Mouse (Mus musculus) cortical plate, adult 2 months (tissue): ENCODE measurements around the gene Frmd4b. TPM values are rescaled to one million over a fixed set of nuclear protein-coding genes. Genes with fewer than 3 reads are reported as not detected.

Source experiments
- H3K27ac ChIP-seq: fragments of 200-500 bp; 2 replicates; pipeline ENCODE4 v1.5.1; 2012; ENCODE audit warnings: low read length, control low read depth, inconsistent platforms; ENCODE audit not compliant: insufficient read depth
- H3K4me1 ChIP-seq: fragments of 200-500 bp; 2 replicates; pipeline ENCODE4 v1.6.1; 2011; ENCODE audit warnings: low read length; ENCODE audit not compliant: control insufficient read depth, insufficient read depth
- H3K4me3 ChIP-seq: fragments of 200-500 bp; 2 replicates; pipeline ENCODE4 v1.5.1; 2011; ENCODE audit warnings: mild to moderate bottlenecking, low read length, control low read depth; ENCODE audit not compliant: insufficient read depth
- CTCF ChIP-seq: fragments of 200-500 bp; IDR thresholded peaks from 2 replicates; pipeline ENCODE4 v1.5.1; 2011; ENCODE audit warnings: mild to moderate bottlenecking, control low read depth, low read length; ENCODE audit not compliant: insufficient read depth; ENCODE audit errors: extremely low read depth
- POLR2A ChIP-seq: fragments of 200-500 bp; IDR thresholded peaks from 2 replicates; pipeline ENCODE4 v1.6.1; 2011; ENCODE audit warnings: mild to moderate bottlenecking, low read length, control low read depth; ENCODE audit not compliant: insufficient read depth; ENCODE audit errors: extremely low read depth
- polyA plus RNA-seq: library from polyadenylated mRNA; depleted of rRNA; stranded (reverse); fragments of >200 nt; gene quantifications from 2 replicates; pipeline ENCODE4 v1.2.3, GENCODE M21; 2012

Frmd4b gene
- polyA plus RNA-seq, 1 experiment = 17.1 TPM

DNA sequence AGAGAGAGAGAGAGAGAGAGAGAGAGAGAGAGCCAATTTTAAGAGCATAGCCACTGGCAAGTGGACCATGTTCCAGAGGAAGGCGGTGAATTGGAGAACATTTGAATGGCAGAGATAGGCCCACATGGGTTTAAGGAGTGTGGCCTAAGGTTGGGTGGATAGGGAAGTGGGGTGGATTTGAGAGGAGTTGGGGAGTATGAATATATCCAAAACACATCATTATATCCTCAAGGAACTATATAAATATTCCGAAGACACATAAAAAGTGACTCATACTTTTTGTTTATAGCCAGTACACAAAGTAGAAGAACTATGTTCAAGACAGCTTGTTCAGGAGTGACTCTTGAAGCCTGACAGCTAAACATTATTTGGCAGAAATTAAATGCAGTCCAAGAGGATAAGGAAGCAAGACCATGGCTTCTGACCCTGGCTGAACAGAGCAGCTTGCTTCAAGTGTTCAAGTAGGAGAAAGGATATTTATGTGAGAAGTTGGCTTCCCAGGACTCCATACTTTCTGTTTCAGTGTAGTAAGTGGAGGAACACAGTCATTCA is 36.8 kb downstream of the Frmd4b start:
- H3K4me3 ChIP-seq = no peak overlapping the region
- 0 out of 2 replicates have a peak, but pooled peaks cover 2% of the 10 kb centered on the region for H3K4me1 ChIP-seq
- no peak for TF ChIP-seq POLR2A
- TF ChIP-seq CTCF = no peak
- no peak overlapping the region for H3K27ac ChIP-seq

DNA sequence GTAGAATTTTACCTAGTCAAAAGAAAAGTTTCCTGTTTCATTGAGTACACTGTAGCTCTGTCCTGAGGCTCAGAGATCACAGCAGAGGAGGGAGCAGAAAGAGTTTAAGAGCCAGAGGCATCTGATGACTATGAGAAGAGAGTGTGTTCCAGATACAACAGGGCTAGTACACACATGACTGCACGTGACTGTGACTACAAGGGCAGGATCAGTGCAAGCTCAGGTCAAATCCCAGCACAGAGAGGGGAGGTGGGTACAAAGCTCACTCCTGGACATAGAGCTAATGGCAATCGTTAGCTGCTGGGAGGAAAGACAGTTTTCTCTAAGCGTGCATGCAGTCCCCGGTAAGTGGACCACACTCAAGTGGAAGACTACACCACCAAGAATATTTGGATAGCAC is 37.6 kb downstream of the Frmd4b start:
- no peak overlapping the region for H3K4me3 ChIP-seq
- TF ChIP-seq POLR2A = no peak
- TF ChIP-seq CTCF = no peak
- 0 out of 2 replicates have a peak, but pooled peaks cover 2% of the 10 kb centered on the region for H3K4me1 ChIP-seq
- no peak overlapping the region for H3K27ac ChIP-seq

DNA sequence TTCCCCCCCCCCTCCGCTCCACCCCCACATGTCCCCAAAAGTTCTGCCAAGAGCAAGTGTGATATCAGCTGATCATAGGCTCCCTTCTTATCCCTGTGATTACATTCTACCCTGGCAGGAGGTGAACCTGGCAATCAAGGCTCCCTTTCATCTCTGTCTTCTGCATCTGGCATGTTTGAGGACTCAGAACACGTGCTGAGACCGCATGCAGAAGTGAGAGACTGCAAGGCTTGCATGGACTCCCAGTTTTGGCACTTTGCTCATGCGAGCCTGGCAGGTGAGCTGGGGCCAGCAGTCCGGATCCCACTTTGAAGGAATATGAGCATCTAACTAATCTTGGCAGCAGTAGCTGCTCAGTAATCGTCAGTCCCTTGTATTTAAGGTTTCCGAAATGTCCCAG is 39.1 kb downstream of the Frmd4b start:
- TF ChIP-seq POLR2A = no peak
- no peak for TF ChIP-seq CTCF
- no peak overlapping the region for H3K4me3 ChIP-seq
- 0 out of 2 replicates have a peak, but pooled peaks cover 2% of the 10 kb centered on the region for H3K4me1 ChIP-seq
- no peak overlapping the region for H3K27ac ChIP-seq

DNA sequence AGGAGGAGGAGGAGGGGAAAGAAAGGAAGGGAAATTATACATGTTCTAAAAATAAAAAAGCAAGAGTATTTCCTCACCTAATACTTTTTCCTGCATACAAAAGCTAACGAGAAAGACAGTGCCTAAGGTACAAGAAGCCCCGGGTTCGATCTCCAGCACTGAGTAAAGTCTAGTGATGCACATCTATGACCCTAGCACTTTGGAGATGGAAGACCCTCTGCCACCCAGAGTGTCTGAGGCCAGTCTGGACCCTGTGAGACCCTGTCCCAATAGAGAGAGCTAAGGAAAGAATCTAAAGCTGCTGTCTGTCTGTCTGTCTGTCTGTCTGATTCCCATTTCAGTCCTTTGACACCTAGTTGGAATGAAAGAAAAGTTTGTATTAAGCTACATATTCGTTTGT is 40.0 kb downstream of the Frmd4b start:
- H3K4me3 ChIP-seq = no peak overlapping the region
- 0 out of 2 replicates have a peak, but pooled peaks cover 2% of the 10 kb centered on the region for H3K4me1 ChIP-seq
- H3K27ac ChIP-seq = no peak overlapping the region
- no peak for TF ChIP-seq POLR2A
- TF ChIP-seq CTCF = no peak

DNA sequence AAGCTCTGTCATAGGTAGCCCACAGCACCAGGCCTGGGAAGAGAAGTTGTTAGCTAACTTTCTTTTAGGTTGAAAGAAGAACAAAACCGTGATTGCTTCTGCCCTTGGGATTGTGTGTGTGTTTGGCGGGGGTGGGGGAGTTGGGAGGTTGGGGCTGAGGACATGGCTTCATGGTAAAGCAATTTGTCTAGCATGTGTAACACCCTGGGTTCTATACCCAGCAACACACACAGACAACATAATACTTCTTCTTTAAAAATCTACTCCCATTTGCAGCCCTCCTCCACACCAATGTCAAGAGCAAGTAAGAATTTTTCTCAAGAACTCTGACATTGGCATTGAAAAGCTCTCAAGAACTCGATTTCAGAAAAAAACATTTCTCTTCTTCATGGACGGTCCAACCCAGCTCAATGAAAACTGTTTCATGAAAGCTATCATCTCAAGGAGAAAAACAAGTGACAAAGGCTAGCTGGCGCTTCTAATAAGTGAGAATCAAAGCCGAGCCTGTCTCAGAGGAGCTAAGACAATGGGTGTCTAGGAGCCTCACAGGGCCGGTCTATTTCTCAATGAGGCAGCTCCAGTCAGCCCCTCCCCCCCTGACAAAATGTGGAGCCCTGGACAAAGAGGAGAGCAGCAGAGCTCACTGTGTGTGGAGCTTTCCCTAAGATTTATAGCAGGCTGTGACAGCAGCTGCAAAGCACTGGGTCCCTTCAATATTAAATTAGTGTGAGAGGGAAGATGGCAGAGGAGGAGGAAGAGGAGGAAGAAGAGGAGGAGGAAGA is 40.6 kb downstream of the Frmd4b start:
- no peak overlapping the region for H3K27ac ChIP-seq
- no peak overlapping the region for H3K4me3 ChIP-seq
- 0 out of 2 replicates have a peak, but pooled peaks cover 2% of the 10 kb centered on the region for H3K4me1 ChIP-seq
- TF ChIP-seq POLR2A (no peak), CTCF (no peak)

DNA sequence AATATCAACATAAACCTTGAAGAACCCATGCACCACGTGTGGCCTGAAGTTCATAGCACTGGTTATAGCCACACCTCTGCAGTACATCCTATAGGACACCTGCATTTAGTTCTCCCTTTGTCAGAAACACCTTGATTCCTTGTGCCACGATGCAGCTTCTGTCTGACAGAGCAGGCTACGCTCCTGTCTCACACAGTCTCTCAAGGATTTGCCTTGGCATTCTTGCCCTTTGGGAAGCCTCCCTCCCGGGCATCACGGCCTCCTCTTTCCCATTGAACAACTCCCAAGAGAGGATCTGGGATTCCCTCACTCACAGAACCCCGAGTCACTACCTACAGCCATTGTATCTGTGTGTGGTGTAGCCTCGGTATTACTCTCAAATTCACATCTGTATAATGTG is 41.2 kb downstream of the Frmd4b start:
- H3K4me3 ChIP-seq = no peak overlapping the region
- H3K4me1 ChIP-seq = 0 out of 2 replicates have a peak, but pooled peaks cover 2% of the 10 kb centered on the region
- no peak for TF ChIP-seq POLR2A
- TF ChIP-seq CTCF = no peak
- H3K27ac ChIP-seq = no peak overlapping the region

DNA sequence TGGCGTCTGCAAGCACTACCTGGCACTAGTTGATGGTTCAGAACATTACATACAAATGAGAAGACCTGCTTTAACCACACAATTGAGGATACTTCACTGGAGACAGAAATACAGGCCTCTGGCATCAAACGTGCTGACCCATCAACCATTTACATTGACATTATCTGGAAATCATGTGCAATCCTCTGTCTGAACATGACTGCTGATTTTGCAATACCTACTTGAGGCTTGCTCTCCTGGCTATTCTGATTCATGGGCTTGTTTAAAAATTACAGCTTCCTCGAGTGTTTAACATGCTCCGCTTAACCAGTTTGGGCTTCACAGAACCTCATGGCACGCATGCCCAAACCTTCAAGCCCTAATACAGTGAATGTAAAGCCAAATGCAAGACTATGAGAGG is 42.4 kb downstream of the Frmd4b start:
- no peak for TF ChIP-seq CTCF
- TF ChIP-seq POLR2A = no peak
- Histone ChIP-seq H3K4me1 (0 out of 2 replicates have a peak, but pooled peaks cover 2% of the 10 kb centered on the region), H3K27ac (no peak overlapping the region), H3K4me3 (no peak overlapping the region)

DNA sequence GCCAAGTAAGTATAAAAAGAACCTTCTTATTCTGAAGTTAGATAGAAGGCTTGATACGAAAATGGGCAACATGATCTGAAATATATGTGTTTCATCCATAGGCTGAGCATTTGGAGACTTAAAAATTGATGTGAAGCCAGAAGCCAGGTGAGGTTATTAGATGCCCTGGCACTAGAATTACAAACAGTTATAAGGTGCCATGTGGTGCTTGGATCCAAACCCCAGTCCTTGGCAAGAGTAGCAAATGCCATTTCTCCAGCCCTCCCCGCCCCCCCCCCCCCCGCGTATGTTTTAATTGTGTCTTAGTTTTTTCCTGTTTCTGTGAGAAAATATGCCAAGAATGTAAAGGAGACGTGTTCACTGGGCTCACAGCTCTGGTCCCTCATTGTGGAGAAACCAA is 45.1 kb downstream of the Frmd4b start:
- TF ChIP-seq CTCF = no peak
- no peak for TF ChIP-seq POLR2A
- Histone ChIP-seq H3K4me3 (no peak overlapping the region), H3K4me1 (no peaks in the 10 kb centered on the region), H3K27ac (no peak overlapping the region)

DNA sequence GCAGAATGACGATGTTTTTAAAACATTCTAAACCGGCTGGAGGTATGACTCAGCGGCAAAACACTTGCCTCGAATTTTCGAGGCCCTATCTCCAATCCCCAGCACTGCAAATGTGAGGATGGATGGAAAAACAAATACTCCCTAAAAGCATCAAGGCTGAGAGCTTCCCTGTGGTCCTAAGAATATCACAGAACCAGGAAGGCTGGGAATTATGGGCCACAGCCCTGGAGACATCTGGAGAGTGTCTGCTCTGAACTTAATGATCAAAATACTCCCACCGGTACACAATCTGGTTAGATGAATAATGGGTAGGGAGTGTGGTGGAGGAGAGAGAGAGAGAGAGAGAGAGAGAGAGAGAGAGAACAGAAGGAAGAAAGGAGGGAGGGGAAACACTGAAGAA is 48.8 kb downstream of the Frmd4b start:
- H3K4me1 ChIP-seq = peaks cover 1% of the 10 kb centered on the region; the same call in 1 of the 2 replicates
- TF ChIP-seq CTCF = no peak
- no peak for TF ChIP-seq POLR2A
- no peak overlapping the region for H3K27ac ChIP-seq
- no peak overlapping the region for H3K4me3 ChIP-seq

DNA sequence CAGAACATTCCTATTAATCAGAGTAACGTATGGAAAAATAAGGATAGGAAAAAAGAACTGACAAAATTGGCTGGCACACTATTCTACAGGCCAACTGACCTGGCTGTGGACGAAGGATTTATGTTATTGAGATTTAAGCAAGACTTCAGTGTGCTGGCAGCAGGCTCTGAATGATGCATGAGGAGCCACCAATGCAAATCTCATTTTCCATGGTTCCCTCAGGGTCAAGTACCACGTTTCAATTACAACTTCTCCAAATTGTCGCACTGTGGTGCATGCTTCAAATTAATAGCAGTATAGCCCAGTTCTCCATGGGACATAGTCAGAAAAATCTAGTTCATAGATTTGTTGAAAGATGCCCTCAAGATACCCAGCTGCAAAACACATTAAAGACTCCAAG is 50.6 kb downstream of the Frmd4b start:
- TF ChIP-seq POLR2A (no peak), CTCF (no peak)
- Histone ChIP-seq H3K4me1 (peaks cover 1% of the 10 kb centered on the region; the same call in 1 of the 2 replicates), H3K4me3 (no peak overlapping the region), H3K27ac (no peak overlapping the region)
